Mouse (Mus musculus) ES-E14 (cell line): ENCODE results near the gene Ovol3. TPM values are rescaled to one million over a fixed set of nuclear protein-coding genes. Genes with fewer than 3 reads are reported as not detected.

ENCODE experiments used
- DNase-seq: peaks from one replicate; pipeline ENCODE4 v3.0.0-alpha.2; 2013; ENCODE audit warnings: low read depth, low spot score
- H3K27ac ChIP-seq: 2 replicates; pipeline ENCODE4 v1.5.1; 2012; ENCODE audit warnings: low read depth, mild to moderate bottlenecking, low read length, moderate library complexity, mixed read lengths; ENCODE audit not compliant: poor library complexity, insufficient read depth, severe bottlenecking
- H3K36me3 ChIP-seq: 2 replicates; pipeline ENCODE4 v1.6.1; 2012; ENCODE audit warnings: mild to moderate bottlenecking, low read length, moderate library complexity, mixed read lengths; ENCODE audit not compliant: control insufficient read depth, poor library complexity, insufficient read depth, severe bottlenecking
- H3K4me1 ChIP-seq, 2 experiments: fragments of 150-350 bp in 1 of 2; sonication (generic) in 1 of 2; 2 replicates each; pipeline ENCODE4 v1.6.1; 2012; ENCODE audit warnings: low read length in 2 of 2, mild to moderate bottlenecking in 1 of 2, mixed read lengths in 1 of 2; ENCODE audit not compliant: control insufficient read depth in 2 of 2, insufficient read depth in 2 of 2, poor library complexity in 1 of 2
- H3K4me3 ChIP-seq, 2 experiments: fragments of 150-350 bp in 1 of 2; sonication (generic) in 1 of 2; 2 replicates each; pipeline ENCODE4 v1.5.1; 2012; ENCODE audit warnings: low read length in 2 of 2, low read depth in 1 of 2, mild to moderate bottlenecking in 1 of 2, mixed read lengths in 1 of 2; ENCODE audit not compliant: insufficient read depth in 1 of 2, poor library complexity in 1 of 2, severe bottlenecking in 1 of 2
- H3K9ac ChIP-seq: 2 replicates; pipeline ENCODE4 v1.6.1; 2012; ENCODE audit warnings: low read depth, mild to moderate bottlenecking, low read length, mixed read lengths; ENCODE audit not compliant: poor library complexity, insufficient read depth, severe bottlenecking
- H3K9me3 ChIP-seq: fragments of 150-350 bp; sonication (generic); 2 replicates; pipeline ENCODE4 v1.6.1; 2012; ENCODE audit warnings: low read depth, mild to moderate bottlenecking, low read length; ENCODE audit not compliant: control insufficient read depth, insufficient read depth
- CHD2 ChIP-seq: IDR thresholded peaks from 2 replicates; pipeline ENCODE4 v1.6.1; 2014; ENCODE audit warnings: mild to moderate bottlenecking, low read depth, low read length, inconsistent platforms
- HCFC1 ChIP-seq: IDR thresholded peaks from 2 replicates; pipeline ENCODE4 v1.6.1; 2012; ENCODE audit warnings: low read length, inconsistent platforms, borderline replicate concordance; ENCODE audit not compliant: insufficient read depth
- MAFK ChIP-seq: IDR thresholded peaks from 2 replicates; pipeline ENCODE4 v1.6.1; 2014; ENCODE audit warnings: mild to moderate bottlenecking, low read depth, low read length, inconsistent platforms; ENCODE audit not compliant: insufficient read depth
- ZC3H11A ChIP-seq: IDR thresholded peaks from 2 replicates; pipeline ENCODE4 v1.6.1; 2012; ENCODE audit warnings: low read depth, mild to moderate bottlenecking, inconsistent platforms, low read length, borderline replicate concordance
- ZNF384 ChIP-seq: IDR thresholded peaks from 2 replicates; pipeline ENCODE4 v1.6.1; 2012; ENCODE audit warnings: low read depth, low read length, inconsistent platforms
- in situ Hi-C, 2 experiments: fragments of 600-800 bp; cut with MboI; formaldehyde crosslinking; loops; one replicate each; pipeline ENCODE4 v1.15.1; 2025; ENCODE audit warnings: low sequenced_read_pairs in 2 of 2, inconsistent platforms in 1 of 2; ENCODE audit not compliant: unreplicated experiment in 2 of 2
- total RNA-seq: library from RNA; depleted of rRNA; stranded (reverse); fragments of 300-350 nt; gene quantifications from 2 replicates; pipeline ENCODE4 v1.2.3, GENCODE M21; 2012

Ovol3 gene
- total RNA-seq, 1 experiment, result not detected

- no peak for TF ChIP-seq CHD2
- in situ Hi-C loops, result no loop called here
- Histone ChIP-seq H3K9ac (no peak overlapping the region), H3K9me3 (no peaks in the 10 kb centered on the region), H3K27ac (no peak overlapping the region), H3K36me3 (peaks cover 22% of the 10 kb centered on the region), H3K4me1 (peaks cover 0 to 4% of the 10 kb centered on the region in 2 experiments; a peak in 1 of 4 replicates), H3K4me3 (no peak overlapping the region)
- no peak for DNase-seq
Measured at GRCm38 (mm10) chr7:30224206-30224605, 11.3 kb downstream of the Ovol3 start.

GRCm38 (mm10) chr7:30222205-30222604, 13.3 kb downstream of the Ovol3 start:
- H3K36me3 ChIP-seq, result peaks cover 21% of the 10 kb centered on the region
- no peak overlapping the region for H3K27ac ChIP-seq
- TF ChIP-seq HCFC1 (no peak), MAFK (no peak), CHD2 (no peak), ZNF384 (no peak), ZC3H11A (no peak)
- DNase-seq, result no peak
- no peak overlapping the region for H3K4me3 ChIP-seq
- no peak overlapping the region for H3K9ac ChIP-seq
- H3K4me1 ChIP-seq, result peaks cover 0 to 8% of the 10 kb centered on the region in 2 experiments; a peak in 1 of 4 replicates
- in situ Hi-C loops, result no loop called here
- no peaks in the 10 kb centered on the region for H3K9me3 ChIP-seq

- DNase-seq, result no peak
- Histone ChIP-seq H3K9ac (no peak overlapping the region), H3K36me3 (peaks cover 17% of the 10 kb centered on the region), H3K27ac (no peak overlapping the region), H3K9me3 (no peaks in the 10 kb centered on the region), H3K4me3 (no peak overlapping the region), H3K4me1 (peaks cover 0 to 10% of the 10 kb centered on the region in 2 experiments; a peak in 1 of 4 replicates)
- in situ Hi-C loops, result no loop called here
- no peak for TF ChIP-seq ZNF384
- no peak for TF ChIP-seq MAFK
- TF ChIP-seq ZC3H11A, result no peak
- TF ChIP-seq HCFC1, result no peak
- TF ChIP-seq CHD2, result no peak
Measured at GRCm38 (mm10) chr7:30221433-30221832, 14.1 kb downstream of the Ovol3 start.

- DNase-seq, result no peak
- in situ Hi-C loops, result no loop called here
- TF ChIP-seq HCFC1, result no peak
- TF ChIP-seq CHD2, result no peak
- TF ChIP-seq ZC3H11A, result no peak
- TF ChIP-seq ZNF384, result no peak
- H3K9ac ChIP-seq, result peak overlapping the region; percentile 69; the same call in 1 of the 2 replicates
- no peak overlapping the region for H3K27ac ChIP-seq
- peaks cover 7% of the 10 kb centered on the region for H3K36me3 ChIP-seq
- no peaks in the 10 kb centered on the region for H3K9me3 ChIP-seq
- peak overlapping the region; percentile 61 to 65 for H3K4me3 ChIP-seq
- peaks cover 0 to 10% of the 10 kb centered on the region in 2 experiments; a peak in 1 of 4 replicates for H3K4me1 ChIP-seq
Measured at GRCm38 (mm10) chr7:30220008-30220356, 15.5 kb downstream of the Ovol3 start.

- TF ChIP-seq ZNF384, result no peak
- TF ChIP-seq HCFC1, result no peak
- no peak for TF ChIP-seq MAFK
- no peak for TF ChIP-seq CHD2
- TF ChIP-seq ZC3H11A, result no peak
- no peaks in the 10 kb centered on the region for H3K9me3 ChIP-seq
Measured at GRCm38 (mm10) chr7:30219293-30220007, 16.1 kb downstream of the Ovol3 start.

More at GRCm38 (mm10) chr7:30219293-30220007, 16.1 kb downstream of the Ovol3 start:
- no peak for DNase-seq
- H3K4me3 ChIP-seq, result peak overlapping the region; percentile 61 to 65
- H3K9ac ChIP-seq, result peak overlapping the region; percentile 69
- in situ Hi-C loops, result loop anchor here in 1 of 2 experiments (10.0 kb wide), 1 partner anchor 65 kb away; no protein-coding TSS in a partner anchor
- no peak overlapping the region for H3K27ac ChIP-seq
- peaks cover 7% of the 10 kb centered on the region for H3K36me3 ChIP-seq
- H3K4me1 ChIP-seq, result peaks cover 0 to 10% of the 10 kb centered on the region in 2 experiments; a peak in 1 of 4 replicates
